Mouse (Mus musculus): ENCODE results near the gene Rcan1.

Gene Rcan1

DNA sequence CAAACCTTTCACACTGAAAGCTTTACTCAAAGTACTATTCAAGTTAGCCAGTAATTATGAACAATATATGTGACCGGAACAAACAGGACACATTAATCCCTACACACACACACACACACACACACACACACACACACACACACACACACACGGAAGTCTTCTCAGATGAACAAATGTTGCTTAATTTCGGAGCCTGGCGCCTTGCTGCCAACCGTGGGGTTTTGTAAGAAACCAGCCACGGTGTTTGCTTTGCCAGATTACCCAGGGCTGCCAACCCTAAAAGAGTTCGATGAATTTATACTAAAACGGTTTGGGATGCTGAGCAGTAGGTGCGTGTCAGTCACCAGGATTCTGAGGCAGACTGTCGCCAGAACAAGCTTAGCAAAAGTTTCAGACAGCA is 69.5 kb downstream of the Rcan1 start:
- no peak for DNase-seq (ENCODE audit: low read depth, low spot score)

GRCm38 (mm10) chr16:92399490-92400458 is 70.9 kb downstream of the Rcan1 start:
- peak; percentile 93 for DNase-seq (ENCODE audit: low read depth, low spot score)

DNA sequence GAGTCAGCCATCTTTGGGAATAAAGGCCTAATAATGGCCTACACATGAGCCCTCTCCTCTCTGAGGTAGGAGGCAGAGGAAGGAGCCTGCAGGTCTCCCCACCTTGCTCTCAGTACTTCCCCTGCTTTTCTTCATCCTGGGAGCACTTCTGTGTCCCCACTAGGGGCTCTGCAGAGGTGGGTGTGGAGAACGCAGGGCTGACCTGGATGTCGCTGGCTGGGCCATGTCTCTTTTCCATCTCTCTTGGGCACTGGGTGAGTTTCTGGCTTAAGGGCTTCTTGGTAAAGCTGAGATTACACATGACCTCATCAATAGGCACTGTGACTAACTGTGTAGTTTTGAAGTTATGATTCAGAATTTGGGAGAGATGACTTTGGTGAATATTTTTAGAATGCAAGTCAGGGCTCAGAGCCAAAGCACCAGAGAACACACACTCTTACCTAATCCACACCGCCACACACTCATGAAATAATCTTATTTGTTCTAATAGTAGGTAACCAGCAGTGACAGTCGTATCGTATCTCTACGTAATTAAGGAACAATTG is 72.0 kb downstream of the Rcan1 start:
- DNase-seq (ENCODE audit: low read depth, low spot score): no peak

DNA sequence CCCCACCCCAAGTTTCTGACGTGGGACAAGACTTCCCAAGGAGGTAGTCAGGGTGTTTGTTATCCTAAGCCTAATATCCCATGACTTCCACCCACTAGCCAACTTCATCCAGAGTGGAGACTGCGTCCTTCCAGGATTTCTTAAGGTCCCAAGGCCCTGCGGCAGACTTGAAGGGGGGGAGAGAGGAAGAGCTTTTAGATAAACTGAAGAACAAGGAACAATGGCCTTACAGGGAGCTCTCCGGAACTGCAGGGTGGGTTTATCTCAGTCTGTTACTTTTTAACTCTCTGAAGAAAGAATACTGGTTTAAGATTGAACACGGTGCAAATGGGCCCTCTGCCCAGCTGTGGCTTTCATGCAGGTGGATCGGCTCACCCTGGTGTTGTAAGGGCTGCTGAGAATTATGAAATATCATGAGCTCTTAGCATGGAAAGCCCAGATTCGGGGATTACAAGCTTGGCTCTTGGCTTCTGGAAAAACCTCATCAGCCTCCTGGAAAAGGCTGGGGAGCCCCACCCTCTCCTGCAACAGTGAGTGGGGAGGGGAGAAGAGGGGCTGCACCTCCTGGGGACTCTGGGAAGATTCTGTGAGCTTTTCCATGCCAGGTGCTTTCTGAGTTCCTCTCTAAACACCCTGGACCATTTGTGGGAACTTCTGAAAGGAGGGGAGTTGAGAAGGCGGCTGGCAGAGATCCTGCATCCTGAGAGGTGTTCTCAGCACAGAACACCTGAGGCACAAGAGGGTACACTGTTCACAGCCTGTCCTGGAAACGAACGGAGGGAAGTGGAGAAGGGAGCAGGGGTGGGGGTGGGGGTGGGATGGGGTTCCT is 72.7 kb downstream of the Rcan1 start:
- no peak for DNase-seq (ENCODE audit: low read depth, low spot score)

- no peak for DNase-seq (ENCODE audit: low read depth, low spot score)
Observed at GRCm38 (mm10) chr16:92393732-92394131, 76.9 kb downstream of the Rcan1 start.

DNA sequence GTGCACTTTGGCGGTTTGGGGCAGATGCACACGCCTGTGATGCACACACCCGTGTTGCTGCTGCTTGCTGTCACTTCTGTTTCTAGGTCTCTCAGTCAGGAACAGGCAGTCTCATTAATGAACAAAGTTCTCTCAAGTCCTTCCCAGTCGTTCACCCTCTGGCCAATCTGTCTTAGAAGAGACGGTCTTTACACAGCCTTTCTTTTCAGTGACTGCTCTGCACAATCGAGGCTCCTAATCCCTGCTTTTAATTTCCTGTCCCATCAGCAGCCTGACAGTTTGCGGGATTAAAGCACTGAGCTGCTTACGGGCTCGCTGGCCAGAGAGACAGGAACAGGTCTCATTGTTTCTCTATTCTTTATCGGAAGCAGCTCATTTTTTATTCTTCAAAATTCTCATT is 83.0 kb downstream of the Rcan1 start:
- DNase-seq (ENCODE audit: low read depth, low spot score): no peak

- DNase-seq (ENCODE audit: low read depth, low spot score): peak; percentile 57
Observed at GRCm38 (mm10) chr16:92385062-92385461, 85.6 kb downstream of the Rcan1 start.

GRCm38 (mm10) chr16:92383412-92383811 is 87.3 kb downstream of the Rcan1 start:
- no peak for DNase-seq (ENCODE audit: low read depth, low spot score)

GRCm38 (mm10) chr16:92382508-92382907 is 88.2 kb downstream of the Rcan1 start:
- DNase-seq (ENCODE audit: low read depth, low spot score): no peak

DNA sequence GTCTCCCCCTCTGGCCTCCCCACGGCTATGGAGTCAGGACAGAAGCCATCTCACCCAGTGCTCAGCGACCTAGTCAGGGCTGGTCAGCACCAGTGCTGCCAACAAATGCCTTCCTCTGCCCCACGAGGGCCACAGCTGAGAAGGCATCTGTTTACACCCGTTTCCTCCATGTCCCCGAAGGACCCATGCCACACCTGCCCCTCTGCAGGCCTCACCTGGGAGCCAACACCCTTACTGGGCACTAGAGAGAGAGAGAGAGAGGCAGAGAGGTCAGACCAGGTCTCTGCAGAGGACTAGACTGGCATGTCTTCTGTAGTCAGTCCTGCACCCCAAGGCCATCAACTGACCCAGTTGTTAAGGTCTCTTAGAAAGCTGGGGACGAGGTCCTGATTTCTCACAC is 89.6 kb downstream of the Rcan1 start:
- DNase-seq (ENCODE audit: low read depth, low spot score): no peak

DNA sequence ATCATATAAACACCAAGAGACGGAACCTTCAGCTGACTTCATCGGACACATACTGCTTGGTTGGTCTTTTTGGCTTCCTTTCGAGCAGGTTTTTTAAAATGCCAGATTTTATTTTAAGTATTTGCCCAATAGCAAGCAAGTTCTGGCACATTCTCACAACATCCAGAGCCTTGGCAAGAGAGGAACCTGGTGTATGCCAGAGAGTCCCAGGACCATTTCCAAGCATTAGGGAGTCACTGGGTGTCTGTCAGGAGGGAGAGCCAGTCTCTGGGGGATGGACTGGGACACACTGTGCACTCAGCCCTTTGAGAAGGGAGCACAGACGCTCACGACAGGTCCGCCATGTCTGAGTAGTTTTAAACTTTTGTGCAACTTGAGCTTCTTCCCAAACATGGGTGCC is 93.7 kb downstream of the Rcan1 start:
- DNase-seq (ENCODE audit: low read depth, low spot score): no peak

DNA sequence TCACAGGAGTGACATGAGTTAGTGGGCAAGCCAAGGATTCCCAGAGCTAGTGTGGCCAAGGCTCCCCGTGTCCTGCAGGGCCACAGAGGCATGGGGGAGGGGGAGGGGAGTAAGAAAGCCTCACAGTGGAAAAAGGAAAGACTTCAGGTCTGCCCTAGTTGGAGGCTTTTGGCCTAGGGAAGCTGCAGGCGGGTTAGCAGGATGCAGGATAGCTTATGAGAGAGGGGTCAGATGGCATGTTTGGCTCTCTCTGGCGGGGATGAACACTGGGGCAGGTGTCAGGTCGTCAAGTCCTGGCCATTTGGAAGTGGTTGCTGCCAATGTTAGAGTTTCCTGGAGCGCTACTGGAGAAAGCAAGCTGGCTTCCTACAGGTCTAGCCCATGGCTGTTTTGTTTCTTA is 99.0 kb downstream of the Rcan1 start:
- no peak for DNase-seq (ENCODE audit: low read depth, low spot score)

DNA sequence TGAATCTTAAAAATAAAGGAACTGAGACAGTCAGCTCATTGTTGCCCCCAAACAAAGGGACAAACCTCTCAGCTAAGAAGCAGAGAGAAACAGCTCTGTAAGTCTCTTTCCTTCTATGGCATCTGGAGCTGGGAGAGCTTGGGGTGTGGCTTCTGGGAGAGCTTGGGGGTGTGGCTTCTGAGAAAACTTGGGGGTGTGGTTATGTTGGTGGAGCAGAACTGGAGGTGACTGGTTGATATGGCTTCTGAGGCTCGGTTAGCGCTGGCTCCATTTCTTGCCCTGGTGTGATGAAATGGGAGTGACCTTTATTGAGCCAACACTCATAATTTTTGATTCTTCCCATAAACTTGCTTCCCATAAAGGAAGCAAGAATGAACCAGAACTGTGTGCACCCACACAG is 101.4 kb downstream of the Rcan1 start:
- no peak for DNase-seq (ENCODE audit: low read depth, low spot score)

- DNase-seq (ENCODE audit: low read depth, low spot score): no peak
Observed at GRCm38 (mm10) chr16:92365477-92365876, 105.2 kb downstream of the Rcan1 start.

DNA sequence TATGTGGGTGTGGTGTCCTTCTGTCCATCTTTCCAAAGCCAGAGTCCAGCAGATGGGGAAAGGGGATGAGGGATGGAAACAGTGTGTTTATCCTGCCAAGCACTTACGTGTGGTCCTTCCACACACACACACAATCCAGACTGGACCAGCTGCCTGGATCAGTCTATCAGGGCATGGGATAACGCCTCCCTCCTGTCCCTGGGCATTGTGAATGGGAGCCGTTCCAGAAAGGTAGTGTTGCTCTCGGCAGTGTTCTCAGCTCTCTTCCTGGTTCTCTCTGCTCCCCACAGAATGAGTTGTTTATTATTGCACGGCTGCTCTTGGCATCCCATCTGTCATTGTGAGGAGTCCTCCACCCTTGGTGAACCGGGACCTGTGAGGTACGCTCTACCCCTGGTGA is 110.0 kb downstream of the Rcan1 start:
- no peak for DNase-seq (ENCODE audit: low read depth, low spot score)

DNA sequence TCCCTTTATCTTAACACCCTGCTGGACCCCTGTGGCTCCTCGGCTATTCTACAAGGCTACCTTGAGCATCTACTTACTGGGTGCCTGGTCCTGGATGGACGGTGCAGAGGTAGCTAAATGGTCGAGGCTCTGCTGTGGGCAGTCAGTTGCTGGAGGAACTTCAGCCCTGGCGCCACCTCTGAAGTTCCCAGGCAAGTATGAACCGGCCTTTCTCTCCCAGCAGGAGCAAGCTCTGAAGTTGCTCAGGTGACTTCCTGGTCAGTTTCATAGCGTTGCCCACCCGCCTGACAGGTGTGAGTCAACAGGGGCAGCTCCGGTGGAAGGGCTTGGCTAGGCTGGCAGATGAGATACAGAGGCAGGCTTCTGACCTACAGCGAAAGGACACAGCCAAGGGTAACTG is 111.4 kb downstream of the Rcan1 start, which contains the start of gene Kcne1:
Kcne1 (minus strand) TSS at position 240 of the 400 bp plus-strand sequence.
- no peak for DNase-seq (ENCODE audit: low read depth, low spot score)

GRCm38 (mm10) chr16:92358734-92359133 is 111.9 kb downstream of the Rcan1 start:
- no peak for DNase-seq (ENCODE audit: low read depth, low spot score)

DNA sequence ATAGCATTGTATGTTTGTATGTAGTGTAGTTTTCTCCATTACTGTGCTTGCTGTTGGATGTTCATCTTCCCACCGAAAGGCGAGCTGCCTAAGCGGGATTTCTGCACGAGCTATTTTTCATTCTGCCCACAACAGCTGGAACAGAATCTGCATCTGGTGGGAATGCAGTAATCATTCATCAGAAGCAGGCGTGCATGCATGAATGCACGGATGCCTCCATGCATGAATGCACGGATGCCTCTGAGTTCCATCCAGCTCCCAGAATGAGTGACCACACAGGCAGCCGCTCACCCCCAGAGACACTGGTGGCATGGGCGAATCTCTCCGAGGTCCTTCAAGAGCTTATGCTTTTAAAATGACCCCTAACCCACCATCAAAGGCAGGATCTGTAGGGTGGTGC is 113.1 kb downstream of the Rcan1 start:
- DNase-seq (ENCODE audit: low read depth, low spot score): no peak

- no peak for DNase-seq (ENCODE audit: low read depth, low spot score)
Observed at GRCm38 (mm10) chr16:92357023-92357422, 113.6 kb downstream of the Rcan1 start.

GRCm38 (mm10) chr16:92355982-92356381 is 114.7 kb downstream of the Rcan1 start:
- DNase-seq (ENCODE audit: low read depth, low spot score): no peak

DNA sequence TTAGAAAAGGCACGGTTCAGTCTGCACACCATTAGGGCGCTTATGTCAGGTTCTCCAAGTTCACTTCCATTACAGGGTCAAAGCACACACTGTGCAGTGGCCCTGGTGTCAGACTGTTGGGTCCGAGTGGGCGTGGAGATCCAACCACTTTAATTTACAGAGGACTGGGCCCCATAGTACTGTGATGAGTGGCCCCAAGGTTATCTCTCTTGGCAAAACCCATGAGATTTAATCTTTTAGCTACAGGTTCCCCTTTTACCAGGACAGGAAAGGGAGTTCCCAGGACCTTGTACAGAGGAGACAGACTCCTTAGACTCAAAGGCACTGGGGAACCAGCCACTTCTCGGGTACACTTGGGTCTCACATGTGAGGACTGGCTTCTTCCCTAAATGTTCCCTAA is 115.3 kb downstream of the Rcan1 start:
- DNase-seq (ENCODE audit: low read depth, low spot score): no peak

DNA sequence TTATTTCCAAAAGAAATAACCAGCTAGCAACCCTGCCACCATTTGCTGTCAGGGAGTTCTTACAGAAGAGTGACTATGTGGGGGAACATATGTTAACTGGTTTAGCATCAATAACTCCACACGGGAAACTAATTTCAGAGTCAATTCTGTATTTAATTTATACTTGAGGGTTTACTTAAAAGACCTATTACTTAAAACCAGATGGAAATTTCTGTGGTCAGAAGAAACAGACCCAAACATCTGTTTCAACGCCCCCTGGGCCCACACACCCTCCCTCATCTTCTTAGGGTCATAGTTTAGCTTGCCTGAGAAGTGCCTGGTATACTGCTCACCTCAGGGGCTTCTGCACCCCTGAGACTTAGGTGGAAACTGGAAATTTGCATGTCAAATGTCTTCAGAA is 116.8 kb downstream of the Rcan1 start:
- DNase-seq (ENCODE audit: low read depth, low spot score): peak; percentile 56

Data from forelimb bud, embryonic 11.5 days (tissue).